Mouse (Mus musculus) liver, adult 2 months (tissue): Measurements from ENCODE around the gene Foxp1.

ENCODE experiments used
- CTCF ChIP-seq: fragments of 200-500 bp; IDR thresholded peaks from 2 replicates; pipeline ENCODE4 v1.5.1; 2011; ENCODE audit warnings: low read depth, low read length, control low read depth
- POLR2A ChIP-seq: fragments of 200-500 bp; IDR thresholded peaks from 2 replicates; pipeline ENCODE4 v1.6.1; 2011; ENCODE audit warnings: low read length, control low read depth; ENCODE audit not compliant: insufficient read depth; ENCODE audit errors: extremely low read depth

DNA sequence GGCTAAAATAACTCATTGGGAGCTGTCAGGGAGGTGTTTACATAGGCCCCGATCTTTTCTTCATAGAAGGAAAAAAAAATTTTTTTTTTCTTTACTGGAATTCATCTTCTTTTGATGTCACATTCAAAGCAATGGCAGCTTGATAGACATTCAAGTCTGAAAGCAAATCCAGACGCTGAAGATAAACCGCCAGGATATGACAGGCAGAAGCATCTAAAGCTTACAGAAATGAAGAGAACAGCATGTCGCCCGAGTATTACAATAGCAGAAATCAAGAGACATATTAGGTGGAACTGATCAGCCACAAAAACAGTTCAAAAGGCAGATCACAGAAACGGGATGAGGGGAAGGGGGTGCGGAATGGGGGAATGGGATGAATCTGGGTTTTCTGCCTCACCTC lies 425.3 kb downstream of the Foxp1 start:
- no peak for TF ChIP-seq CTCF
- TF ChIP-seq POLR2A: no peak
